8 mouse cellular contexts compared by ENCODE assay signal in the genomic region with DNA sequence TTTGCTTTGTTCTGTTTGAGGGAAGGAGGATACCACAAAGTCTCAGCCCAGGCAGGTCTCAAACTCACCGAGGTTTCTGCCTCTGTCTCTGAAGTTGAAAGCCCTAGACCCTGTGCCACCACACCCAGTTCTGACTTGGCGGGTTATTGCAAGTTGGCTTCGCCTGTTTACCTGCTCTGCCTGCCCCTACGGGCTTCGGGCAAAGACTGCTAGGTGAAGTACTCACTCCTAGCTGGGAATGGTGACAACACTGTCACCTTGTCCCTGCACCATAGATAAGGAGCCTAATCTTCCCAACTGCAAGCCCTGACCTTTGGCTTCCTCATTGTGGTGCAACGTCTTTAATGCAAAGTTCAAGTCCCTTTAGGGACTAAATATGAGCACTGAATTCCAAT. TPM values are rescaled to one million over a fixed set of nuclear protein-coding genes. Genes with fewer than 3 reads are reported as not detected.
DNase-seq lines count a peak whose midpoint lies in the region; TF ChIP-seq lines count a peak whose summit lies in the region.

No protein-coding gene starts in this region.

- DNase-seq in cerebellum, adult 2 months, result peak in 1 of 2 experiments; percentile 35
- DNase-seq in cerebellum, adult 9-10 months, result no peak
- no peak for DNase-seq in thymus, adult 2 months
- no peak for DNase-seq in thymus, adult 18-20 months
- DNase-seq in limb, embryonic 10.5 days (ENCODE audit: low spot score), result no peak
- DNase-seq in spleen, postnatal 36 days (ENCODE audit: low spot score in 2 of 2), result peak; percentile 35 to 48
- DNase-seq in frontal cortex, adult 2 months (ENCODE audit: extremely low spot score in 1 of 2, low spot score in 1 of 2), result no peak
- no peak for DNase-seq in left cerebral cortex, postnatal 25 days (ENCODE audit: low spot score in 2 of 2)

- no peak for TF ChIP-seq POLR2A in cerebellum, adult 2 months (IDR thresholded peaks at IDR 0.05; ENCODE audit: borderline replicate concordance, insufficient read depth, low read length)
- TF ChIP-seq POLR2A in thymus, adult 2 months (IDR thresholded peaks at IDR 0.05; ENCODE audit: control insufficient read depth, extremely low read depth, insufficient read depth, low read length, poor library complexity), result no peak

- TF ChIP-seq CTCF in cerebellum, adult 2 months (IDR thresholded peaks at IDR 0.05; ENCODE audit: borderline replicate concordance, insufficient read depth, low read depth, low read length), result no peak
- no peak for TF ChIP-seq CTCF in thymus, adult 2 months (IDR thresholded peaks at IDR 0.05; ENCODE audit: borderline replicate concordance, control insufficient read depth, extremely low read depth, insufficient read depth, low read length, poor library complexity)

- peak overlapping the region; percentile 49 for H3K27ac ChIP-seq in cerebellum, adult 2 months (ENCODE audit: insufficient read depth, low read length)
- peak overlapping the region; percentile 50; the same call in 1 of the 2 replicates for H3K27ac ChIP-seq in thymus, adult 2 months (ENCODE audit: control insufficient read depth, insufficient read depth, low read length)
- H3K27ac ChIP-seq in limb, embryonic 10.5 days, result no peak overlapping the region

- intact Hi-C loops in left cerebral cortex, postnatal 25 days (cut with DNase I), result no loop called here

- peaks cover 3% of the 10 kb centered on the region; the same call in 1 of the 2 replicates for H3K4me1 ChIP-seq in cerebellum, adult 2 months (ENCODE audit: control insufficient read depth, insufficient read depth, low read length)
- H3K4me1 ChIP-seq in thymus, adult 2 months (replicated peaks; ENCODE audit: control insufficient read depth, insufficient read depth, low read length), result peaks cover 17% of the 10 kb centered on the region
- H3K4me1 ChIP-seq in limb, embryonic 10.5 days, result peaks cover 24% of the 10 kb centered on the region

- peaks cover 12% of the 10 kb centered on the region; the same call in 1 of the 2 replicates for H3K36me3 ChIP-seq in thymus, adult 2 months (ENCODE audit: control insufficient read depth, insufficient read depth, low read length)
- H3K36me3 ChIP-seq in limb, embryonic 10.5 days, result peaks cover 44% of the 10 kb centered on the region

- H3K27me3 ChIP-seq in cerebellum, adult 2 months (ENCODE audit: control insufficient read depth, insufficient read depth, low read length), result no peaks in the 10 kb centered on the region
- H3K27me3 ChIP-seq in thymus, adult 2 months (ENCODE audit: control insufficient read depth, insufficient read depth, low read length), result no peaks in the 10 kb centered on the region
- H3K27me3 ChIP-seq in limb, embryonic 10.5 days (ENCODE audit: low read depth, poor library complexity, severe bottlenecking), result peaks cover 15% of the 10 kb centered on the region; the same call in 1 of the 2 replicates

- peak overlapping the region; percentile 90 for H3K4me3 ChIP-seq in cerebellum, adult 2 months (replicated peaks; ENCODE audit: insufficient read depth, low read depth, low read length)
- H3K4me3 ChIP-seq in thymus, adult 2 months (ENCODE audit: control insufficient read depth, insufficient read depth, low read length), result no peak overlapping the region
- H3K4me3 ChIP-seq in limb, embryonic 10.5 days, result peak overlapping the region; percentile 69

- H3K9me3 ChIP-seq in limb, embryonic 10.5 days (replicated peaks), result no peaks in the 10 kb centered on the region

- WGBS in cerebellum, adult 2 months, result 65% methylated on average over 6 of the region's 6 CpGs
- 45% methylated on average over 6 of the region's 6 CpGs for WGBS in thymus, adult 2 months
- 59% methylated on average over 6 of the region's 6 CpGs for WGBS in limb, embryonic 10.5 days

RNA-seq across cellular contexts. Expression of gene Emc9, which starts 0.5 kb away (rescaled TPM):
- 90.9 and 92.8 TPM in 2 replicates for polyA plus RNA-seq in cerebellum, adult 2 months (2012; rRNA removed)
- 7.4 and 13.4 TPM in 2 replicates for polyA plus RNA-seq in thymus, adult 2 months (2012; rRNA removed)
- polyA plus RNA-seq in limb, embryonic 10.5 days (2016; fragmentation: Nextera tagmentation; extraction: Ambion mirVana), result 5.2 and 5.4 TPM in 2 replicates
- 56.3 and 58.2 TPM in 2 replicates for polyA plus RNA-seq in frontal cortex, adult 2 months (2012; rRNA removed)
- total RNA-seq in left cerebral cortex, postnatal 25 days (2021), result 10 to 100 TPM; 38.1 to 41.5 TPM

RNA-seq across cellular contexts. Expression of gene Psme2, which starts 5.3 kb away (rescaled TPM):
- 43.1 and 46.8 TPM in 2 replicates for polyA plus RNA-seq in cerebellum, adult 2 months (2012; rRNA removed)
- polyA plus RNA-seq in thymus, adult 2 months (2012; rRNA removed), result 98.7 and 104 TPM in 2 replicates
- polyA plus RNA-seq in limb, embryonic 10.5 days (2016; fragmentation: Nextera tagmentation; extraction: Ambion mirVana), result 157 and 192 TPM in 2 replicates
- polyA plus RNA-seq in frontal cortex, adult 2 months (2012; rRNA removed), result 43.2 and 46.9 TPM in 2 replicates
- total RNA-seq in left cerebral cortex, postnatal 25 days (2021), result 10 to 100 TPM; 35.2 to 47.9 TPM

RNA-seq across cellular contexts. Expression of gene Rnf31, which starts 5.9 kb away (rescaled TPM):
- polyA plus RNA-seq in cerebellum, adult 2 months (2012; rRNA removed), result 31.1 and 32.9 TPM in 2 replicates
- polyA plus RNA-seq in thymus, adult 2 months (2012; rRNA removed), result 84.0 and 89.3 TPM in 2 replicates
- polyA plus RNA-seq in limb, embryonic 10.5 days (2016; fragmentation: Nextera tagmentation; extraction: Ambion mirVana), result 19.7 and 22.6 TPM in 2 replicates
- polyA plus RNA-seq in frontal cortex, adult 2 months (2012; rRNA removed), result 24.2 TPM in 2 replicates
- 10 to 100 TPM; 27.6 to 31.7 TPM for total RNA-seq in left cerebral cortex, postnatal 25 days (2021)

RNA-seq across cellular contexts. Expression of gene Psme1, which starts 7.6 kb away (rescaled TPM):
- polyA plus RNA-seq in cerebellum, adult 2 months (2012; rRNA removed), result 38.4 and 40.7 TPM in 2 replicates
- polyA plus RNA-seq in thymus, adult 2 months (2012; rRNA removed), result 129 and 136 TPM in 2 replicates
- polyA plus RNA-seq in limb, embryonic 10.5 days (2016; fragmentation: Nextera tagmentation; extraction: Ambion mirVana), result 109 and 115 TPM in 2 replicates
- 62.6 and 82.8 TPM in 2 replicates for polyA plus RNA-seq in frontal cortex, adult 2 months (2012; rRNA removed)
- total RNA-seq in left cerebral cortex, postnatal 25 days (2021), result 10 to 100 TPM; 39.4 to 45.3 TPM

RNA-seq across cellular contexts. Expression of gene Fitm1, which starts 10.1 kb away (rescaled TPM):
- not detected in 2 replicates for polyA plus RNA-seq in cerebellum, adult 2 months (2012; rRNA removed)
- polyA plus RNA-seq in thymus, adult 2 months (2012; rRNA removed), result 1.7 and 20.2 TPM in 2 replicates
- 1.3 and 3.9 TPM in 2 replicates for polyA plus RNA-seq in limb, embryonic 10.5 days (2016; fragmentation: Nextera tagmentation; extraction: Ambion mirVana)
- polyA plus RNA-seq in frontal cortex, adult 2 months (2012; rRNA removed), result 0.11 TPM in 1 of 2 replicates, not detected in the other
- total RNA-seq in left cerebral cortex, postnatal 25 days (2021), result not detected

Comparison
In these comparisons a context has a peak if more than half of its experiments do, and no peak if none do; other contexts are left out.
1. DNase-seq: peak in spleen, postnatal 36 days (2 of 2); none in cerebellum, adult 9-10 months (single experiment), thymus, adult 2 months (single experiment), thymus, adult 18-20 months (0 of 2), limb, embryonic 10.5 days (single experiment), frontal cortex, adult 2 months (0 of 2) and left cerebral cortex, postnatal 25 days (0 of 2).